Mouse (Mus musculus): ENCODE data around the gene Gm11168. TPM values are rescaled to one million over a fixed set of nuclear protein-coding genes. Genes with fewer than 3 reads are reported as not detected.
"Not testable (repeated sequence)": the region's sequence is repeated elsewhere in the genome, so short reads cannot be mapped to it uniquely, and the experiment has no call there.

Gm11168 gene
- polyA plus RNA-seq, 1 experiment from 2014 or later = not detected

DNA sequence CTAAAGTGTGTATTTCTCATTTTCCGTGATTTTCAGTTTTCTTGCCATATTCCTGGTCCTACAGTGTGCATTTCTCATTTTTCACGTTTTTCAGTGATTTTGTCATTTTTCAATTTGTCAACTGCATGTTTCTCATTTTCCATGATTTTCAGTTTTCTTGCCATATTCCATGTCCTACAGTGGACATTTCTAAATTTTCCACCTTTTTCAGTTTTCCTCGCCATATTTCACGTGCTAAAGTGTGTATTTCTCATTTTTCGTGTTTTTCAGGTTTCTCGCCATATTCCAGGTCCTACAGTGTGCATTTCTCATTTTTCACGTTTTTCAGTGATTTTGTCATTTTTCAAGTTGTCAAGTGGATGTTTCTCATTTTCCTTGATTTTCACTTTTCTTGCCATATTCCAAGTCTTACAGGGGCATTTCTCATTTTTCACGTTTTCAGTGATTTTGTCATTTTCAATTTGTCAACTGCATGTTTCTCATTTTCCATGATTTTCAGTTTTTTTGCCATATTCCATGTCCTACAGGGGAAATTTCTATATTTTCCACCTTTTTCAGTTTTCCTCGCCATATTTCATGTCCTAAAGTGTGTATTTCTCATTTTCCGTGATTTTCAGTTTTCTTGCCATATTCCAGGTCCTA, 27.7 kb downstream of the Gm11168 start:
- H3K4me2 ChIP-seq; H3K27me3 ChIP-seq (replicated peaks; ENCODE audit: control insufficient read depth, insufficient read depth, low read length); H3K27ac ChIP-seq (ENCODE audit: low read depth, low read length); H3K36me3 ChIP-seq (ENCODE audit: control insufficient read depth, insufficient read depth, low read length); H3K9me3 ChIP-seq (ENCODE audit: control insufficient read depth, low read length); H3K4me3 ChIP-seq (ENCODE audit: low read depth, low read length); ATAC-seq (replicated peaks; ENCODE audit: low FRiP score); H3K4me1 ChIP-seq (replicated peaks; ENCODE audit: control insufficient read depth, insufficient read depth, low read length); H3K9ac ChIP-seq (ENCODE audit: low read depth, low read length): not testable (repeated sequence)
- 49% methylated on average over 2 of the region's 10 CpGs for WGBS
- peak; percentile 76 for DNase-seq (ENCODE audit: low spot score)

DNA sequence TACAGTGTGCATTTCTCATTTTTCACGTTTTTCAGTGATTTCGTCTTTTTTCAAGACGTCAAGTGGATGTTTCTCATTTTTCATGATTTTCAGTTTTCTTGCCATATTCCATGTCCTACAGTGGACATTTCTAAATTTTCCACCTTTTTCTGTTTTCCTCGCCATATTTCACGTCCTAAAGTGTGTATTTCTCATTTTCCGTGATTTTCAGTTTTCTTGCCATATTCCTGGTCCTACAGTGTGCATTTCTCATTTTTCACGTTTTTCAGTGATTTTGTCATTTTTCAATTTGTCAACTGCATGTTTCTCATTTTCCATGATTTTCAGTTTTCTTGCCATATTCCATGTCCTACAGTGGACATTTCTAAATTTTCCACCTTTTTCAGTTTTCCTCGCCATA, 31.2 kb downstream of the Gm11168 start, which contains the start of gene Gm17535:
Gene Gm17535, plus strand, starts transcription at position 301 of the 400 bp plus-strand sequence.
- not testable (repeated sequence) for H3K4me1 ChIP-seq (replicated peaks; ENCODE audit: control insufficient read depth, insufficient read depth, low read length)

DNA sequence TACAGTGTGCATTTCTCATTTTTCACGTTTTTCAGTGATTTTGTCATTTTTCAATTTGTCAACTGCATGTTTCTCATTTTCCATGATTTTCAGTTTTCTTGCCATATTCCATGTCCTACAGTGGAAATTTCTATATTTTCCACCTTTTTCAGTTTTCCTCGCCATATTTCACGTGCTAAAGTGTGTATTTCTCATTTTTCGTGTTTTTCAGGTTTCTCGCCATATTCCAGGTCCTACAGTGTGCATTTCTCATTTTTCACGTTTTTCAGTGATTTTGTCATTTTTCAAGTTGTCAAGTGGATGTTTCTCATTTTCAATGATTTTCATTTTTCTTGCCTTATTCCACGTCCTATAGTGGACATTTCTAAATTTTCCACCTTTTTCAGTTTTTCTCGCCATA, 33.4 kb downstream of the Gm11168 start, which contains the start of gene Gm10715:
Gene Gm10715, plus strand, starts transcription at position 301 of the 400 bp plus-strand sequence.
- not testable (repeated sequence) for H3K27ac ChIP-seq (ENCODE audit: low read depth, low read length); H3K4me2 ChIP-seq; H3K36me3 ChIP-seq (ENCODE audit: control insufficient read depth, insufficient read depth, low read length); H3K9me3 ChIP-seq (ENCODE audit: control insufficient read depth, low read length); H3K4me3 ChIP-seq (ENCODE audit: low read depth, low read length); H3K4me1 ChIP-seq (replicated peaks; ENCODE audit: control insufficient read depth, insufficient read depth, low read length); DNase-seq (ENCODE audit: low spot score); H3K27me3 ChIP-seq (replicated peaks; ENCODE audit: control insufficient read depth, insufficient read depth, low read length); H3K9ac ChIP-seq (ENCODE audit: low read depth, low read length); ATAC-seq (replicated peaks; ENCODE audit: low FRiP score)
- whole genome bisulfite sequencing = 71% methylated on average over 6 of the region's 8 CpGs

More for the DNA sequence above, 31.2 kb downstream of the Gm11168 start, which contains the start of gene Gm17535:
- WGBS = no CpG with 5 or more reads among the region's 8 CpGs
- H3K4me2 ChIP-seq; ATAC-seq (replicated peaks; ENCODE audit: low FRiP score); H3K27me3 ChIP-seq (replicated peaks; ENCODE audit: control insufficient read depth, insufficient read depth, low read length); H3K4me3 ChIP-seq (ENCODE audit: low read depth, low read length); H3K9me3 ChIP-seq (ENCODE audit: control insufficient read depth, low read length); DNase-seq (ENCODE audit: low spot score); H3K36me3 ChIP-seq (ENCODE audit: control insufficient read depth, insufficient read depth, low read length); H3K27ac ChIP-seq (ENCODE audit: low read depth, low read length); H3K9ac ChIP-seq (ENCODE audit: low read depth, low read length): not testable (repeated sequence)

DNA sequence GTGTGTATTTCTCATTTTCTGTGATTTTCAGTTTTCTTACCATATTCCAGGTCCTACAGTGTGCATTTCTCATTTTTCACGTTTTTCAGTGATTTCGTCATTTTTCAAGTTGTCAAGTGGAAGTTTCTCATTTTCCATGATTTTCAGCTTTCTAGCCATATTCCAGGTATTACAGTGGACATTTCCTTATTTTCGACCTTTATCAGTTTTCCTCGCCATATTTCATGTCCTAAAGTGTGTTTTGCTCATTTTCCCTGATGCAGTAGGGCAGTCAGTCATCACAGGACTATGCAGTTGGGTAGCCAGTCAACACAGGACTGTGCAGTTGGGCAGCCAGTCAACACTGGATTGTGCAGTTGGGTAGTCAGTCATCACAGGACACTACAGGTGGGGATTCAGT, 35.0 kb downstream of the Gm11168 start:
- not testable (repeated sequence) for H3K36me3 ChIP-seq (ENCODE audit: control insufficient read depth, insufficient read depth, low read length); H3K9me3 ChIP-seq (ENCODE audit: control insufficient read depth, low read length); H3K27ac ChIP-seq (ENCODE audit: low read depth, low read length); DNase-seq (ENCODE audit: low spot score); H3K4me2 ChIP-seq; H3K4me1 ChIP-seq (replicated peaks; ENCODE audit: control insufficient read depth, insufficient read depth, low read length); ATAC-seq (replicated peaks; ENCODE audit: low FRiP score); H3K27me3 ChIP-seq (replicated peaks; ENCODE audit: control insufficient read depth, insufficient read depth, low read length); H3K4me3 ChIP-seq (ENCODE audit: low read depth, low read length); H3K9ac ChIP-seq (ENCODE audit: low read depth, low read length)
- 61% methylated on average over 4 of the region's 4 CpGs for WGBS

Small RNA genes within 50 kb of the gene (microRNA-seq; reads per million reads assigned to microRNA genes)
- gene Mir101c (ENCODE audit: borderline number of aligned reads) = not detected

Other genes with a start within 250 kb of the Gm11168 start
- gene Gm10722, start 2.4 kb upstream of the Gm11168 start, polyA plus RNA-seq (2014; fragmentation: Nextera tagmentation; extraction: Ambion mirVana) = not detected in 2 replicates
- gene Gm10721, start 9.8 kb downstream of the Gm11168 start, polyA plus RNA-seq (2014; fragmentation: Nextera tagmentation; extraction: Ambion mirVana) = not detected in 2 replicates
- gene Gm10720, start 12.3 kb downstream of the Gm11168 start, polyA plus RNA-seq (2014; fragmentation: Nextera tagmentation; extraction: Ambion mirVana) = not detected in 2 replicates
- gene Gm10719, start 14.1 kb downstream of the Gm11168 start, polyA plus RNA-seq (2014; fragmentation: Nextera tagmentation; extraction: Ambion mirVana) = not detected in 2 replicates
- not detected in 2 replicates for gene Gm10718, start 20.2 kb downstream of the Gm11168 start, polyA plus RNA-seq (2014; fragmentation: Nextera tagmentation; extraction: Ambion mirVana)
- gene Gm10717, start 22.1 kb downstream of the Gm11168 start, polyA plus RNA-seq (2014; fragmentation: Nextera tagmentation; extraction: Ambion mirVana) = not detected in 2 replicates
- gene Gm17535, start 31.3 kb downstream of the Gm11168 start, polyA plus RNA-seq (2014; fragmentation: Nextera tagmentation; extraction: Ambion mirVana) = not detected in 2 replicates
- gene Gm10715, start 33.5 kb downstream of the Gm11168 start, polyA plus RNA-seq (2014; fragmentation: Nextera tagmentation; extraction: Ambion mirVana) = not detected in 2 replicates